Mouse (Mus musculus) myocyte (in vitro differentiated cells): ENCODE measurements around the gene Trp73. TPM values are rescaled to one million over a fixed set of nuclear protein-coding genes. Genes with fewer than 3 reads are reported as not detected.

Experiments
- H3K27me3 ChIP-seq: one replicate; pipeline ENCODE4 v1.6.1; 2011; ENCODE audit not compliant: control insufficient read depth, insufficient read depth, insufficient read length
- H3K36me3 ChIP-seq: one replicate; pipeline ENCODE4 v1.6.1; 2011; ENCODE audit not compliant: control insufficient read depth, insufficient read depth
- H3K4me2 ChIP-seq: one replicate; pipeline ENCODE4 v1.6.1; 2011; ENCODE audit warnings: low read depth, control low read depth
- H3K4me3 ChIP-seq: one replicate; pipeline ENCODE4 v1.5.1; 2011; ENCODE audit warnings: mild to moderate bottlenecking, control low read depth, moderate library complexity
- H3K79me2 ChIP-seq: one replicate; pipeline ENCODE4 v1.6.1; 2011; ENCODE audit not compliant: control insufficient read depth, insufficient read depth
- H3ac ChIP-seq: one replicate; pipeline ENCODE4 v1.6.1; 2011; ENCODE audit not compliant: control insufficient read depth, insufficient read length
- CEBPB ChIP-seq: IDR thresholded peaks from 2 replicates; pipeline ENCODE4 v1.6.1; 2011; ENCODE audit warnings: mild to moderate bottlenecking, moderate library complexity; ENCODE audit not compliant: poor library complexity, insufficient read depth, severe bottlenecking
- E2F4 ChIP-seq: IDR thresholded peaks from one replicate; pipeline ENCODE4 v1.6.1; 2011; ENCODE audit warnings: mild to moderate bottlenecking, control low read depth, moderate library complexity; ENCODE audit not compliant: insufficient read depth
- MAX ChIP-seq: IDR thresholded peaks from one replicate; pipeline ENCODE4 v1.6.1; 2011; ENCODE audit warnings: low read depth, mild to moderate bottlenecking, control low read depth
- MYOD1 ChIP-seq, 3 experiments: IDR thresholded peaks; one replicate each; pipeline ENCODE4 v1.6.1; 2011; ENCODE audit warnings: control low read depth in 2 of 3, low read depth in 2 of 3, mild to moderate bottlenecking in 2 of 3, moderate library complexity in 1 of 3; ENCODE audit not compliant: insufficient read length in 2 of 3, control insufficient read depth in 1 of 3
- MYOG ChIP-seq, 3 experiments: IDR thresholded peaks; one replicate each; pipeline ENCODE4 v1.6.1; 2011; ENCODE audit warnings: control low read depth in 2 of 3, low read depth in 2 of 3, mild to moderate bottlenecking in 2 of 3; ENCODE audit not compliant: insufficient read length in 2 of 3, control insufficient read depth in 1 of 3, insufficient read depth in 1 of 3
- POLR2A ChIP-seq: IDR thresholded peaks from one replicate; pipeline ENCODE4 v1.6.1; 2011; ENCODE audit warnings: low read depth, mild to moderate bottlenecking, control low read depth, moderate library complexity; ENCODE audit not compliant: insufficient read length
- POLR2AphosphoS2 ChIP-seq: IDR thresholded peaks from one replicate; pipeline ENCODE4 v1.6.1; 2011; ENCODE audit warnings: low read depth, control low read depth; ENCODE audit not compliant: insufficient read length
- REST ChIP-seq: IDR thresholded peaks from one replicate; pipeline ENCODE4 v1.6.1; 2011; ENCODE audit warnings: mild to moderate bottlenecking, control low read depth, moderate library complexity; ENCODE audit not compliant: insufficient read depth, insufficient read length
- SRF ChIP-seq: IDR thresholded peaks from one replicate; pipeline ENCODE4 v1.6.1; 2011; ENCODE audit warnings: low read depth; ENCODE audit not compliant: control insufficient read depth, insufficient read length
- TCF12 ChIP-seq: IDR thresholded peaks from one replicate; pipeline ENCODE4 v1.6.1; 2011; ENCODE audit warnings: mild to moderate bottlenecking, control low read depth; ENCODE audit not compliant: poor library complexity, insufficient read depth, severe bottlenecking
- TCF3 ChIP-seq: IDR thresholded peaks from one replicate; pipeline ENCODE4 v1.6.1; 2011; ENCODE audit warnings: low read depth, control low read depth; ENCODE audit not compliant: insufficient read length
- USF1 ChIP-seq: IDR thresholded peaks from one replicate; pipeline ENCODE4 v1.6.1; 2011; ENCODE audit warnings: low read depth, mild to moderate bottlenecking, control low read depth, moderate library complexity
- polyA plus RNA-seq: library from polyadenylated mRNA; unstranded; fragments of >200 nt; fragmentation: generic; extraction: Trizol; gene quantifications from one replicate; pipeline ENCODE4 v1.2.1, GENCODE M21; 2012; ENCODE audit warnings: missing spikeins

The Trp73 gene
- polyA plus RNA-seq, 1 experiment, result not detected

GRCm38 (mm10) chr4:154167053-154167452 lies 27.0 kb upstream of the Trp73 start:
- peaks cover 32% of the 10 kb centered on the region for H3K27me3 ChIP-seq
- no peak overlapping the region for H3ac ChIP-seq
- no peak overlapping the region for H3K4me3 ChIP-seq
- no peak for TF ChIP-seq USF1
- no peak for TF ChIP-seq E2F4
- no peak for TF ChIP-seq MYOD1 (IDR thresholded peaks at IDR 0.05; ENCODE audit: control insufficient read depth in 1 of 3, insufficient read length in 2 of 3, low read depth in 2 of 3)
- TF ChIP-seq POLR2A, result no peak
- TF ChIP-seq POLR2AphosphoS2, result no peak
- no peak for TF ChIP-seq SRF
- no peak for TF ChIP-seq TCF3
- no peak for TF ChIP-seq MAX
- no peak for TF ChIP-seq REST
- TF ChIP-seq MYOG (IDR thresholded peaks at IDR 0.05; ENCODE audit: control insufficient read depth in 1 of 3, insufficient read depth in 1 of 3, insufficient read length in 2 of 3, low read depth in 2 of 3), result no peak
- no peak for TF ChIP-seq CEBPB
- no peak for TF ChIP-seq TCF12
- no peak overlapping the region for H3K4me2 ChIP-seq
- no peaks in the 10 kb centered on the region for H3K79me2 ChIP-seq
- H3K36me3 ChIP-seq, result no peaks in the 10 kb centered on the region

- no peak overlapping the region for H3K4me2 ChIP-seq
- H3K27me3 ChIP-seq, result no peaks in the 10 kb centered on the region
- H3ac ChIP-seq, result no peak overlapping the region
- H3K36me3 ChIP-seq, result no peaks in the 10 kb centered on the region
- H3K79me2 ChIP-seq, result no peaks in the 10 kb centered on the region
- H3K4me3 ChIP-seq, result no peak overlapping the region
- TF ChIP-seq MYOD1 (IDR thresholded peaks at IDR 0.05; ENCODE audit: control insufficient read depth in 1 of 3, insufficient read length in 2 of 3, low read depth in 2 of 3), result no peak
- no peak for TF ChIP-seq REST
- no peak for TF ChIP-seq CEBPB
- TF ChIP-seq POLR2AphosphoS2, result no peak
- TF ChIP-seq POLR2A, result no peak
- TF ChIP-seq TCF12, result no peak
- TF ChIP-seq TCF3, result no peak
- no peak for TF ChIP-seq MYOG (IDR thresholded peaks at IDR 0.05; ENCODE audit: control insufficient read depth in 1 of 3, insufficient read depth in 1 of 3, insufficient read length in 2 of 3, low read depth in 2 of 3)
- no peak for TF ChIP-seq MAX
- no peak for TF ChIP-seq E2F4
- TF ChIP-seq SRF, result no peak
- TF ChIP-seq USF1, result no peak
Measured at GRCm38 (mm10) chr4:154163296-154163695, 23.3 kb upstream of the Trp73 start.

DNA sequence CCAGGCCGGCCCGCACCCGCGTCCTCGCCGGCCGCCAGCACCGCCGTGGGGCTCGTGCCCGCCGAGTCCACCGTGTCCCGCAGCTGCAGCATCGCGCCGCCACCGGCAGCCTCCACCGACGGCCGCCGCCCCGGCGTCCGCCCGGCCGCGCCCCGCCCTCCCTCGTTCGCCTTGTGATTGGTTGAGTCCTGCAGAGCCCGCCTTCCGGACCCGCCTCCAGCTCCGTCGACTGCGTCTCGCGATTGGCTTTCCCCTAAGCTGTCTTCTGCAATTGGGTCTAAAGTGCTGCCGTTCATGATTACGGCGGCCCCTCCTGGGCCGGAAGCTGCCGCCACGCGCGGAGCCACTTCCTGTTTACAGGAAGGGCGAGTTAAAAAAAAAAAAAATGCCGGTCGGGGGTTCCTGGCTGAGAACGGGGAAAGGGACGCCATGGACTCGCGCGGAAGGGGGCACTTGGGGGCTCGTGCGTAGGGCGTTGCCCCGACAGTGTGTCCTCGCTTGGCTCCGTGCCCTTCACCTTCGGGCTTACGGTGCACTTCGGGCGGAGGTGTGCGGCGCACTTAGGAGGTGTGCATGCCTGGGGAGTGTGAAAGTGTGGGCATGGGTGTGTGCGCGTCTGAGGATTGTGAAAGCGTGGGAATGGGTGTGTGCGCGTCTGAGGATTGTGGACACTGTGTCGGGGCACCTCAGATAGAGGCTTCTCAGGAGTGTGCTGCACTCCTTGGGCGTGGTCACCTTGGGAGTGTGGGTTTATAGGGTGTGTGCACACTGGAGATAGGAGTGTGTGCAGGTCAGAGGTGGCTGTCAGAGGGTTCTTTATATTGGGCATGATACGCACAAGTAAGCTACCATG lies 20.8 kb upstream of the Trp73 start, which contains the start of gene Tprgl:
Gene Tprgl (minus strand): TSS at position 129 of the 853 bp plus-strand sequence.
- Histone ChIP-seq H3K4me3 (peak within 1 kb of the TSS; percentile 76), H3K4me2 (peak within 1 kb of the TSS; percentile 88), H3K79me2 (no peaks in the 10 kb centered on the region), H3K36me3 (no peaks in the 10 kb centered on the region), H3K27me3 (no peaks in the 10 kb centered on the region), H3ac (peak within 1 kb of the TSS; percentile 81)
- TF ChIP-seq CEBPB (no peak), SRF (no peak), TCF3 (peak; percentile 31), POLR2AphosphoS2 (peak; percentile 97), MYOD1 (IDR thresholded peaks at IDR 0.05; ENCODE audit: control insufficient read depth in 1 of 3, insufficient read length in 2 of 3, low read depth in 2 of 3) (peak in 1 of 3 experiments; percentile 44), POLR2A (peak; percentile 99), REST (no peak), MYOG (IDR thresholded peaks at IDR 0.05; ENCODE audit: control insufficient read depth in 1 of 3, insufficient read depth in 1 of 3, insufficient read length in 2 of 3, low read depth in 2 of 3) (peak in 1 of 3 experiments; percentile 17)

DNA sequence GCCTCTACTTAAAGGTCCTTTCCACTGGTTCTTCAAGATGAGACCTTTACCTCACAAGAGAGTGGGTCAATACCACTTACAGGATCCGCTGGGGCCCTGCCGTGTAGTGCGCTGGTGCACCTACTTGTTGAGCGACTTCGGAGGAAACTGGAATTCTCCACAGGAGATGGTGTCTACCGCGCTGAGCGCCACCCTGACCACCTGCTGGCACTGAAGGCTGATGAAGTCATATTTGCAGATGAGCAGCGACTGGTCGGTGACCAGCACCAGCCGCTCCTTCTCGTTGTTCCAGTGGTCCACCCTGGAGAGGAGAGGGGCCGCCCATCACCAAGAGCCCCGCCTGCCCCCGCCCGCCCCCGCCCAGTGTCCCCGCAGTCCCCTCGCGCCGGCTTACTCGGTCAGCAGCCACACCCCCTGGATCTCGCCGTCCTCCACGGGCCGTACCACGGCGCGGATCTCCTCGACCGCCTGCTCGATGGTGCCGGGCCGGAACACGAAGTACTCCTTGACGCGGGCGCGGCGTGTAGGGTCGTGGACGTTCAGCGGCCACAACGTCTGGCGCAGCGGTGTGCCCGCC lies 20.0 kb upstream of the Trp73 start:
- no peak for TF ChIP-seq MYOD1 (IDR thresholded peaks at IDR 0.05; ENCODE audit: control insufficient read depth in 1 of 3, insufficient read length in 2 of 3, low read depth in 2 of 3)
- TF ChIP-seq MYOG (IDR thresholded peaks at IDR 0.05; ENCODE audit: control insufficient read depth in 1 of 3, insufficient read depth in 1 of 3, insufficient read length in 2 of 3, low read depth in 2 of 3), result no peak
- TF ChIP-seq TCF3, result no peak
- no peak for TF ChIP-seq TCF12
- TF ChIP-seq POLR2A, result no peak
- no peak for TF ChIP-seq MAX
- TF ChIP-seq CEBPB, result no peak
- TF ChIP-seq REST, result no peak
- TF ChIP-seq E2F4, result no peak
- TF ChIP-seq SRF, result no peak
- Histone ChIP-seq H3K36me3 (no peaks in the 10 kb centered on the region), H3K27me3 (no peaks in the 10 kb centered on the region), H3K4me3 (peak overlapping the region; percentile 76), H3K4me2 (peak overlapping the region; percentile 88), H3K79me2 (no peaks in the 10 kb centered on the region), H3ac (peak overlapping the region; percentile 81)
